Mouse (Mus musculus) liver (tissue): ENCODE measurements around the gene Icos.

Experiments
- DNase-seq: peaks from one replicate; pipeline ENCODE4 v3.0.0-alpha.2; 2020; ENCODE audit warnings: mixed read lengths

The Icos gene

GRCm38 (mm10) chr1:61042842-61043241 lies 65.1 kb downstream of the Icos start:
- no peak for DNase-seq

DNA sequence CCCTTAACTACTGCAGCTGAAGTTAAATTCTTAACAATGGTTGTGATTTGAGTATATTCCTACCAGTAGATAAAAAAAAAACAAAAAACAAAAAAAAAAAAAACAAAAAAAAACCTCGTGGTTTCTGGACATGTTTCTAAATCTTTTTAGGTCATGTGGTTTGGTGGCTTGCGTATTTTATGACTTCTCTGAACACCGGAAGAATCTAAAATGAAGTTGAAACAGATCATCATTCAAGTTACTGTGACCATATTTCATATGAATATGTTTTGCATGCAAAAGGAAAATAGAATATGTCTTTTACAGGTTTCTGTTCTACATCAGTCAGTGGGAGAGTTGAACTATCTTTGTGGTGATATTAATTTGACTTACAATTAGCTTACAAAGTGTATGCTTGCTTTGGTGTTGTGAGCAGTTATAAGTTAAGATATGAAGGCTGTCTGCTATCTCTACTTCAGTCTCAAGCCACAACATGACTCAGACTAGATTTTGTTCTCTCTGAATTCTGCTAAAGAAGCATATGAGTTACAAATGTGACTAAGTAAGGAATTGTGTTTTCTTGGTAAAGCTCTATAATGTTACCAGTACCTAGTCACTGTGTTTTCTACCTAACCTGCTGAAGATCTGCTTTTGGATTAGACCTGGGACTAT lies 68.5 kb downstream of the Icos start:
- no peak for DNase-seq

- DNase-seq, result no peak
These were observed 69.6 kb downstream of the Icos start for GRCm38 (mm10) chr1:61047336-61047735.
